Comparison of ENCODE assay signal across 8 mouse cellular contexts in genomic region chr19:55315452-55316108, GRCm38 (mm10). TPM values are rescaled to one million over a fixed set of nuclear protein-coding genes. Genes with fewer than 3 reads are reported as not detected.
DNase-seq lines count a peak whose midpoint lies in the region; ATAC-seq and TF ChIP-seq lines count a peak whose summit lies in the region.

Gene Zdhhc6, minus strand, starts transcription at chr19:55316032.

- DNase-seq in kidney, postnatal 14 days: peak; percentile 88
- DNase-seq in liver, adult 2 months (ENCODE audit: extremely low read depth, low read depth, low spot score): no peak

- H3K4me1 ChIP-seq in E14TG2a.4 (replicated peaks; ENCODE audit: low read depth, low read length): peaks cover 19% of the 10 kb centered on the region
- H3K4me1 ChIP-seq in forebrain, embryonic 12.5 days: peaks cover 34% of the 10 kb centered on the region
- H3K4me1 ChIP-seq in heart, embryonic 15.5 days (replicated peaks): peaks cover 28% of the 10 kb centered on the region
- H3K4me1 ChIP-seq in liver, adult 2 months (ENCODE audit: control insufficient read depth, insufficient read depth, low read length): 0 out of 2 replicates have a peak, but pooled peaks cover 4% of the 10 kb centered on the region
- H3K4me1 ChIP-seq in testis, adult 2 months (ENCODE audit: control insufficient read depth, insufficient read depth, low read length): peaks cover 2% of the 10 kb centered on the region

- peaks cover 15% of the 10 kb centered on the region; the same call in 1 of the 2 replicates for H3K79me2 ChIP-seq in liver, adult 2 months (ENCODE audit: control insufficient read depth, insufficient read depth, low read length)

- peak; percentile 78 for TF ChIP-seq POLR2A in liver, adult 2 months (IDR thresholded peaks at IDR 0.05; ENCODE audit: extremely low read depth, insufficient read depth, low read length)
- TF ChIP-seq POLR2A in testis, adult 2 months (IDR thresholded peaks at IDR 0.05; ENCODE audit: control insufficient read depth, low read depth, low read length): peak; percentile 20

- peak; percentile 79 for ATAC-seq in cerebellum, adult (ENCODE audit: insufficient number of reproducible peaks, low FRiP score, low TSS enrichment)
- peak; percentile 82 for ATAC-seq in forebrain, embryonic 12.5 days (ENCODE audit: low FRiP score)
- ATAC-seq in heart, embryonic 15.5 days (replicated peaks; ENCODE audit: insufficient number of reproducible peaks, insufficient read depth, low FRiP score, low read depth): peak; percentile 61
- ATAC-seq in monocyte, adult 5-6 weeks (replicated peaks; ENCODE audit: insufficient number of reproducible peaks, low FRiP score, low TSS enrichment, poor library complexity, severe bottlenecking): peak; percentile 47

- peak within 1 kb of the TSS; percentile 80 for H3K9ac ChIP-seq in forebrain, embryonic 12.5 days
- H3K9ac ChIP-seq in heart, embryonic 15.5 days: peak within 1 kb of the TSS; percentile 82
- H3K9ac ChIP-seq in liver, adult 2 months (ENCODE audit: low read depth, low read length): peak within 1 kb of the TSS; percentile 89

- under 1% methylated on average over 60 of the region's 60 CpGs for whole genome bisulfite sequencing in forebrain, embryonic 12.5 days
- under 1% methylated on average over 60 of the region's 60 CpGs for WGBS in heart, embryonic 15.5 days
- WGBS in liver, adult 2 months: under 1% methylated on average over 60 of the region's 60 CpGs

- H3K4me2 ChIP-seq in forebrain, embryonic 12.5 days: peak within 1 kb of the TSS; percentile 87
- H3K4me2 ChIP-seq in heart, embryonic 15.5 days: peak within 1 kb of the TSS; percentile 80

- TF ChIP-seq CTCF in E14TG2a.4 (conservative IDR thresholded peaks at IDR 0.05; ENCODE audit: low read length): no peak
- TF ChIP-seq CTCF in liver, adult 2 months (IDR thresholded peaks at IDR 0.05; ENCODE audit: low read depth, low read length): peak; percentile 1; the same call in 1 of the 2 replicates
- TF ChIP-seq CTCF in testis, adult 2 months (IDR thresholded peaks at IDR 0.05; ENCODE audit: control insufficient read depth, insufficient read depth, insufficient replicate concordance, low read depth, low read length): no peak

- 0 out of 2 replicates have a peak, but pooled peaks cover 4% of the 10 kb centered on the region for H3K27me3 ChIP-seq in E14TG2a.4 (ENCODE audit: insufficient read depth, low read length)
- no peaks in the 10 kb centered on the region for H3K27me3 ChIP-seq in forebrain, embryonic 12.5 days
- no peaks in the 10 kb centered on the region for H3K27me3 ChIP-seq in heart, embryonic 15.5 days
- no peaks in the 10 kb centered on the region for H3K27me3 ChIP-seq in liver, adult 2 months (ENCODE audit: control insufficient read depth, insufficient read depth, low read length)
- H3K27me3 ChIP-seq in testis, adult 2 months (ENCODE audit: control insufficient read depth, insufficient read depth, low read length): no peaks in the 10 kb centered on the region

- peaks cover 40% of the 10 kb centered on the region for H3K36me3 ChIP-seq in E14TG2a.4 (ENCODE audit: insufficient read depth, low read length)
- H3K36me3 ChIP-seq in forebrain, embryonic 12.5 days (replicated peaks): peaks cover 14% of the 10 kb centered on the region
- H3K36me3 ChIP-seq in heart, embryonic 15.5 days: peaks cover 19% of the 10 kb centered on the region
- peaks cover 24% of the 10 kb centered on the region for H3K36me3 ChIP-seq in liver, adult 2 months (ENCODE audit: control insufficient read depth, insufficient read depth, low read length)
- H3K36me3 ChIP-seq in testis, adult 2 months (ENCODE audit: control insufficient read depth, insufficient read depth, low read length): no peaks in the 10 kb centered on the region; the same call in 1 of the 2 replicates

- peak within 1 kb of the TSS; percentile 93 for H3K4me3 ChIP-seq in E14TG2a.4 (replicated peaks; ENCODE audit: low read length)
- H3K4me3 ChIP-seq in forebrain, embryonic 12.5 days (replicated peaks): peak within 1 kb of the TSS; percentile 84
- peak within 1 kb of the TSS; percentile 77 for H3K4me3 ChIP-seq in heart, embryonic 15.5 days
- peak within 1 kb of the TSS; percentile 88 for H3K4me3 ChIP-seq in liver, adult 2 months (ENCODE audit: insufficient read depth, low read depth, low read length)
- H3K4me3 ChIP-seq in testis, adult 2 months (ENCODE audit: control insufficient read depth, low read depth, low read length): peak within 1 kb of the TSS; percentile 100

- peak within 1 kb of the TSS; percentile 78 for H3K27ac ChIP-seq in forebrain, embryonic 12.5 days
- H3K27ac ChIP-seq in heart, embryonic 15.5 days: peak within 1 kb of the TSS; percentile 87
- peak within 1 kb of the TSS; percentile 85 for H3K27ac ChIP-seq in liver, adult 2 months (replicated peaks; ENCODE audit: insufficient read depth, low read depth, low read length)
- H3K27ac ChIP-seq in testis, adult 2 months (ENCODE audit: control insufficient read depth, insufficient read depth, low read depth, low read length): peak within 1 kb of the TSS; percentile 88

- H3K9me3 ChIP-seq in E14TG2a.4 (ENCODE audit: low read length): no peaks in the 10 kb centered on the region
- no peaks in the 10 kb centered on the region for H3K9me3 ChIP-seq in forebrain, embryonic 12.5 days
- no peaks in the 10 kb centered on the region for H3K9me3 ChIP-seq in heart, embryonic 15.5 days (replicated peaks)

RNA-seq across cellular contexts. Expression of gene Zdhhc6, which starts in this region (rescaled TPM):
- polyA plus RNA-seq in forebrain, embryonic 12.5 days (2016; fragmentation: Nextera tagmentation; extraction: Ambion mirVana): 96.4 and 97.7 TPM in 2 replicates
- 53.4 and 66.4 TPM in 2 replicates for polyA plus RNA-seq in heart, embryonic 15.5 days (2015; fragmentation: Nextera tagmentation; extraction: Ambion mirVana)
- total RNA-seq in liver, adult 2 months (2014; rRNA removed): 60.1 and 64.0 TPM in 2 replicates
- polyA plus RNA-seq in liver, adult 2 months (2012; rRNA removed): 18.1 and 19.5 TPM in 2 replicates
- total RNA-seq in monocyte, adult 5-6 weeks (2017): 83.3 to 102 TPM (median 84.5 TPM) in 3 replicates
- 10.7 and 13.2 TPM in 2 replicates for polyA plus RNA-seq in testis, adult 2 months (2012; rRNA removed)
